Mouse (Mus musculus) brain, adult 10 weeks (tissue): ENCODE measurements around the gene Gm17728. TPM values are rescaled to one million over a fixed set of nuclear protein-coding genes. Genes with fewer than 3 reads are reported as not detected.

Experiments used
- polyA plus RNA-seq: library from polyadenylated mRNA; stranded (reverse); fragments of 350-450 nt; fragmentation: Illumina TruSeq; extraction: RNeasy Lipid Tissue Mini Kit (QIAGEN cat#74804); gene quantifications from one replicate; pipeline ENCODE4 v1.2.3, GENCODE M21; 2015; ENCODE audit warnings: low read depth, low replicate concordance

Gene Gm17728
- polyA plus RNA-seq = not detected

DNA sequence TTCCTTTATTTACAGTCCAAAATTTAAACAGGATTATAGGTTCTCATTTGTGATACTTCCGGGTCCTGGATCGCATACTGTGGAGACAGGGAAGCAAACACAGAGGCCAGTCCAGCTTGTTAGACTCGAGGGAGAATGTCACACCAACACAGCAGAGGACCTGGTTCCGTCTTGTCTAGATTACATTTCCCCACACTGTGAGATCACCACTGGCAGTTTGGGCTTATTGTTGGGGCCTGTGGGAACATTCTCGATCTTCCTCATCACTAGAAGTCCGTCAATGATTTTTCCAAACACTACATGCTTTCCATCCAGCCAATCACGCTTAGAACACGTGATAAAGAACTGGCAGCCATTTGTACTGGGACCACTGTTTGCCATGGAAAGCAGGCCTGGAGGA lies at the start of gene Gm17728:
Gene Gm17728 (plus strand): TSS at position 301 of the 400 bp plus-strand sequence.

Other genes starting within 250 kb of the Gm17728 start
- gene Pabpc6, start 247.7 kb downstream of the Gm17728 start, polyA plus RNA-seq = 0.13 TPM